Mouse (Mus musculus) lung, embryonic 15.5 days (tissue): Measurements from ENCODE around the gene Trim40. TPM values are rescaled to one million over a fixed set of nuclear protein-coding genes. Genes with fewer than 3 reads are reported as not detected.
"Not testable (repeated sequence)": the region's sequence is repeated elsewhere in the genome, so short reads cannot be mapped to it uniquely, and the experiment has no call there.

Source experiments
- ATAC-seq: fragments of 200-750 bp; cut with Nextera tagmentation; 2 replicates; pipeline ENCODE4 v1.8.0; 2017; ENCODE audit warnings: moderate number of reproducible peaks, borderline replicate concordance; ENCODE audit not compliant: low FRiP score, low TSS enrichment; ENCODE audit errors: extremely low read depth
- H3K27ac ChIP-seq: fragments of 300-500 bp; sonication (generic); 2 replicates; pipeline ENCODE4 v1.5.1; 2015; ENCODE audit warnings: moderate library complexity, mild to moderate bottlenecking, inconsistent platforms
- H3K27me3 ChIP-seq: fragments of 300-500 bp; sonication (generic); 2 replicates; pipeline ENCODE4 v1.6.1; 2015; ENCODE audit warnings: inconsistent platforms
- H3K36me3 ChIP-seq: fragments of 300-500 bp; sonication (generic); 2 replicates; pipeline ENCODE4 v1.6.1; 2015; ENCODE audit warnings: inconsistent platforms
- H3K4me1 ChIP-seq: fragments of 300-500 bp; sonication (generic); 2 replicates; pipeline ENCODE4 v1.6.1; 2015; ENCODE audit warnings: inconsistent platforms
- H3K4me2 ChIP-seq: fragments of 300-500 bp; sonication (generic); 2 replicates; pipeline ENCODE4 v1.6.1; 2015; ENCODE audit warnings: inconsistent platforms, mild to moderate bottlenecking, moderate library complexity
- H3K4me3 ChIP-seq: fragments of 300-500 bp; sonication (generic); 2 replicates; pipeline ENCODE4 v1.5.1; 2015; ENCODE audit warnings: mild to moderate bottlenecking, inconsistent platforms
- H3K9ac ChIP-seq: fragments of 300-500 bp; sonication (generic); 2 replicates; pipeline ENCODE4 v1.6.1; 2015; ENCODE audit warnings: inconsistent platforms
- H3K9me3 ChIP-seq: fragments of 300-500 bp; sonication (generic); 2 replicates; pipeline ENCODE4 v1.6.1; 2016; ENCODE audit warnings: inconsistent platforms
- WGBS: fragments of 180-500 bp; shearing (Covaris S2); methylation state at CpG from one replicate; pipeline ENCODE4 v1.1.7; 2015; 5-methylcytosine and 5-hydroxymethylcytosine counted together
- polyA plus RNA-seq: library from polyadenylated mRNA; unstranded; fragments of >200 nt; fragmentation: Nextera tagmentation; extraction: Ambion mirVana; gene quantifications from 2 replicates; pipeline ENCODE4 v1.2.1, GENCODE M21; 2015

The Trim40 gene
- polyA plus RNA-seq, 1 experiment from 2014 or later: not detected

DNA sequence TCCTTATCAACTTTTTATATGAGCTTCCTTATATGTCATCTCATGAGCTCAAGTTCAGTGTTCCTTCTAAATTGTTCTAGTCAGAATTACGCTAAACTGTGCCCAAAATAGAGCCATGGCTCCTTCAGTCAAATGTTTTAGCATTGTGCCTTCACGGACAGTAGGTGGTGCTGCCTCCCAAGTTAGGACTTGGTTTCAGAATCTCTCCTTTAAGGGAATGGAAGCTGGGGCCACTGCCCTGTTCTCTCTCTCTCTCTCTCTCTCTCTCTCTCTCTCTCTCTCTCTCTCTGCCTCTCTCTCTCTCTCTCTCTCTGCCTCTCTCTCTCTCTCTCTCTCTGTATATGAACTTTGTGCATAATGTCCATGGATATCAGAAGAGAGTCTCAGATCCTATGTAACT, 2.4 kb upstream of the Trim40 start:
- H3K9me3 ChIP-seq: no peaks in the 10 kb centered on the region
- 9% methylated on average over 2 of the region's 2 CpGs for WGBS
- H3K27me3 ChIP-seq: 0 out of 2 replicates have a peak, but pooled peaks cover 4% of the 10 kb centered on the region
- no peak overlapping the region for H3K9ac ChIP-seq
- no peak overlapping the region for H3K4me3 ChIP-seq
- H3K4me1 ChIP-seq: no peaks in the 10 kb centered on the region
- no peak overlapping the region for H3K4me2 ChIP-seq
- no peak overlapping the region for H3K27ac ChIP-seq
- no peaks in the 10 kb centered on the region for H3K36me3 ChIP-seq
- no peak for ATAC-seq

DNA sequence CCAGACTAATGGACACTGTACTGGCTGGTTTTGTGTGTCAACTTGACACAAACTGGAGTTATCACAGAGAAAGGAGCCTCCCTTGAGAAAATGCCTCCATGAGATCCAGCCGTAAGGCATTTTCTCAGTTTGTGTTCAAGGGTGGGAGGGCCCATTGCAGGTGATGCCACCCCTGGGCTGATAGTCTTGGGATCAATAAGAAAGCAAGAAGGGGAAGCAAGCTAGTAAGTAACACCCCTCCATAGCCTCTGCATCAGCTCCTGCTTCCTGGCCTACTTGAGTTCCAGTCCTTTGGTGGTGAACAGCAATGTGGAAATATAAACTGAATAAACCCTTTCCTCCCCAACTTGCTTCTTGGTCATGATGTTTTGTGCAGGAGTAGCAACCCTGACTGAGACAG, 1.6 kb upstream of the Trim40 start:
- not testable (repeated sequence) for H3K36me3 ChIP-seq, H3K9ac ChIP-seq, H3K4me1 ChIP-seq, H3K4me3 ChIP-seq, H3K27ac ChIP-seq, ATAC-seq, H3K4me2 ChIP-seq, H3K9me3 ChIP-seq, H3K27me3 ChIP-seq
- 94% methylated on average over 1 of the region's 1 CpGs for WGBS

DNA sequence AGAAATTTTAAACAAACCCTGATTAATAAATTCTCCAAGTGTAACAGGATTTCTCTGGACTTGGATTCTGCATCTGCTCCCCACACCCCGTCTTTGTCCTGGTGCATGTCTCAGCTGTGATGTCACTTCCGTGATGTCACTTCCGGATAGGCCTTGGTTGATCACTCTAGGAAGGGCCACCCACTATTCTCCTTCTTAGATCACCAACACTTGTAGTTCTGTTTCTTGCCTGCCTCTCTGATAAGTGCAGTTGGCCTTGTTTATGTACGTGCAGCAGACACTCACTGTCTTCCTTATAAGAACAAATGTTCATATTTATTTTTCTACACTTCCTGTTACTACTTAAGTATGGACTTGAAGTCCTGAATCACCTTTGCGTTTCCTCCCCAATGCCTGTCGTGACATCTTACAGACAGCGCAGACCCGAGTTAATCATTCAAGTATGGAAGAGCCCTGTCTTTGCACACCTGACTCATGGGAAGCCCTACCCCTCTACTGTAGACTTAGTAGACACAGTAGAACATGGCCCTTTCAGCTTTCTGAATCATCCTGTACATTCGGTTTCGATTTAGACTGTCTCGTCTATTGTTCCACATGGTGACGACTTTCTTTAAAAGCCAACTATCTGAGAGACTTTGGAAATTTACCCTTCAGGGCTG, 4.7 kb downstream of the Trim40 start:
- 0 out of 2 replicates have a peak, but pooled peaks cover 4% of the 10 kb centered on the region for H3K27me3 ChIP-seq
- no peak overlapping the region for H3K4me2 ChIP-seq
- no peak overlapping the region for H3K27ac ChIP-seq
- 83% methylated on average over 12 of the region's 12 CpGs for WGBS
- H3K9me3 ChIP-seq: no peaks in the 10 kb centered on the region
- H3K4me1 ChIP-seq: no peaks in the 10 kb centered on the region
- H3K36me3 ChIP-seq: no peaks in the 10 kb centered on the region
- no peak overlapping the region for H3K9ac ChIP-seq
- ATAC-seq: no peak
- no peak overlapping the region for H3K4me3 ChIP-seq

DNA sequence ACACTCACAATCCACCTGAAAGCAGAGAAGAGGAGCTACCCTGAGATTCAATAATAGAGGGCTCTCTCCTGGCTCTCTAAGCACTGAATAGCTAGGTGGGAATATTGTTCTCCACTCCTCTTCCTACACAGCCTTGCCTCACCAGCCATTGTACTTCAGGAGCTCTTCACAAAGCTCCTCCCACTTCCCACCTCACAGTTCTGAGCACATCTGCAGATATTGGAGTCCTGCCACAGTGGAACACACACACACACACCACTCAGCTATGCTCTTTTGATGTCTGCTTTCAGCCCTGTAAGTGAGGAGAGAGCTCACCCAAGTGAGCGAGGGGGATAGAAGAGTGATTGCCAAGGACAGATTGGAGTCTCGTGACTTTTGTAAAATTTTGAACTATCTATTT, 6.6 kb downstream of the Trim40 start:
- H3K27ac ChIP-seq: no peak overlapping the region
- no peak overlapping the region for H3K9ac ChIP-seq
- no peak overlapping the region for H3K4me3 ChIP-seq
- H3K4me1 ChIP-seq: no peaks in the 10 kb centered on the region
- no peaks in the 10 kb centered on the region for H3K27me3 ChIP-seq
- WGBS: 34% methylated on average over 2 of the region's 2 CpGs
- H3K4me2 ChIP-seq: no peak overlapping the region
- peak; percentile 39; the same call in 1 of the 2 replicates for ATAC-seq
- no peaks in the 10 kb centered on the region for H3K9me3 ChIP-seq
- H3K36me3 ChIP-seq: no peaks in the 10 kb centered on the region

DNA sequence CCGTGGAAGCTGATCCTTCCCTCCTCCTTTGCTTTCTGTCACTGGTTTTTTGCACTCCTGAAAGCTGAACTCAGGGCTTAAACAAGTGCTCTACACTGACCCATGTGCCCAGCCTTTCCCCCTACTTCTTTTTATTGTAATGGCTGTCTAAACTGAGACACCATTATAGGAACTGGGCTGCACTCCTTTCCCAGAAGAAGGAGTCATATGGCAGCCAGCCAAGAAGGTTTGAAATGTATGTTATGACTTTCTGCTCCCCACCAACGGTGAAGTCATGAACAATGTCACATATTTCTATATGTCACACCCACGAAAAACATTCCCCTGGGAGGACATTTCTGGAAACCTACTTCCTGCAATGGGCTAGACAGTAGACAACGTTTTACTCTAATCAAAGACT, 15.3 kb downstream of the Trim40 start:
- no peak for ATAC-seq
- WGBS: 41% methylated on average over 4 of the region's 4 CpGs

DNA sequence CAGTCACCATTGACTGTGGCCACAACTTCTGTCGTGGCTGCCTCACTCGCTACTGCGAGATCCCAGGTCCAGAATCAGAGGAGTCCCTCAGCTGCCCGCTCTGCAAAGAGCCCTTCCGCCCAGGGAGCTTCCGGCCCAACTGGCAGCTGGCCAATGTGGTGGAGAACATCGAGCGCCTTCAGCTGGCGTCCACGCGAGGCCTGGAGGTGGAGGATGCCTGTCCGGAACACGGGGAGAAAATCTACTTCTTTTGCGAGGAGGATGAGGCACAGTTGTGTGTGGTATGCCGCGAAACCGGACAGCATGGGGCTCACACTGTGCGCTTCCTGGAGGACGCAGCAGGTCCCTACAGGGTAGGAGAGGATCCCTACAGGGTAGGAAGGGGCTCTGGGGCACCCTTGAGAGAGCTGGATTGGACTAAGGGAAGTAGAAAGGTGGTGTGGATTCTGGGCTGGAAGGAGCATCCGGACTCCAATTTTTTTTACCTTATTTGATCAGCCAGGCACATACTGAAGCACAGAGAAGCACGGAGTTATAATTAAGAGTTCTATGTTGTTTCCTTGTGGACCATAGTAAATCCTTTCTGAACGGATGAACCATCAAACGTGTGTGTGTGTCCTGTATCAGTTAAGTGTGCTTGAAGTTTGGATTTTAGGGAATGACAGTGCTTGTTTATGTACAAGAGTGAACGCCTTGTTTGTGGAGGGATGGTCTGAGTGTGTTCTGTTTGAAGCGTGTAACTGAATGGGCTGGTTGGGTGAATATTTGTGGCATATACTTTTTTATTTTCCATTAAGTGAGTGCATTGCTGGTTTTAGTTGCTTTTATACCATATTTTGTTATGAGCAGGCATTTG, 19.7 kb downstream of the Trim40 start:
- no peak overlapping the region for H3K9ac ChIP-seq
- no peaks in the 10 kb centered on the region for H3K9me3 ChIP-seq
- ATAC-seq: peak; percentile 44; the same call in 1 of the 2 replicates
- no peaks in the 10 kb centered on the region for H3K36me3 ChIP-seq
- H3K4me1 ChIP-seq: no peaks in the 10 kb centered on the region; the same call in 1 of the 2 replicates
- H3K4me3 ChIP-seq: 0 out of 2 replicates have a peak overlapping the region, but pooled peaks have one; percentile 7
- H3K4me2 ChIP-seq: no peak overlapping the region
- H3K27me3 ChIP-seq: peaks cover 19% of the 10 kb centered on the region
- 57% methylated on average over 25 of the region's 25 CpGs for WGBS
- no peak overlapping the region for H3K27ac ChIP-seq

More for the DNA sequence above, 15.3 kb downstream of the Trim40 start:
- Histone ChIP-seq H3K36me3 (no peaks in the 10 kb centered on the region), H3K9ac (no peak overlapping the region), H3K27ac (no peak overlapping the region), H3K9me3 (no peaks in the 10 kb centered on the region), H3K4me2 (no peak overlapping the region), H3K4me1 (no peaks in the 10 kb centered on the region; the same call in 1 of the 2 replicates), H3K4me3 (no peak overlapping the region), H3K27me3 (no peaks in the 10 kb centered on the region)

DNA sequence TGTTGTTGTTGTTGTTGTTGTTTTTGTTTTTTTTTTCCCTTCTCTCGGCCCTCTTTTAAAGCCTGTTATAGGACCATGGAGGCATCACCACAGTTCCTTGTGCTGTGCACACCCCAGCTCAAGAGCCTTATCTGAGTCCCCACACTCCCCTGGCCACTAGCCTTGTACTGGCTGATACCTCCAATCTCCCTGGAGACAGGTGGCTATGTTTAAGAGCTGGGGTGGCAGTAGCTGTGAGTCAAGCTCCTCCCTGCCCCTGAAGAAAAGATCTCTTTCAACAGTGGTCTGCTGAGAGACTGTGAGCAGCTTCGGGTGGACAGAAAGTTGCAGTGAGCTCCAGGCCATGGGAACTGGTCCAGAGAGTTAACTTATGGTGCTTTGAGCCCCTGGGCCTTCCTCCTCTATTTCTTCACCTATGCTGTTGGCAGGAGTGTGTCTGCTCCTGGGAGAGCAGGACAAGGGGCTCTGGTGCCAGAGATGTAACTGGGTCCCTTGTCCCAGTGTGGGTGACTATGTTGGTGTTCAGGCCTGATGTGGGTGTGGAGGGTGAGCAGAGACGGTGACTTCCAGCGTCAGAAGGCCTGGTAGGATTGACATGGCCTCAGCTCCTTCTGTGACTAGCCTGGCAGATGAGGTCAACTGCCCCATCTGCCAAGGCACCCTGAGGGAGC, 20.5 kb downstream of the Trim40 start, which contains the start of gene Trim10:
TSS of gene Trim10 (plus strand) at position 291 of the 671 bp plus-strand sequence.
- Histone ChIP-seq H3K4me3 (0 out of 2 replicates have a peak within 1 kb of the TSS, but pooled peaks have one; percentile 7), H3K27ac (no peak within 1 kb of the TSS)
- WGBS: 62% methylated on average over 4 of the region's 4 CpGs

DNA sequence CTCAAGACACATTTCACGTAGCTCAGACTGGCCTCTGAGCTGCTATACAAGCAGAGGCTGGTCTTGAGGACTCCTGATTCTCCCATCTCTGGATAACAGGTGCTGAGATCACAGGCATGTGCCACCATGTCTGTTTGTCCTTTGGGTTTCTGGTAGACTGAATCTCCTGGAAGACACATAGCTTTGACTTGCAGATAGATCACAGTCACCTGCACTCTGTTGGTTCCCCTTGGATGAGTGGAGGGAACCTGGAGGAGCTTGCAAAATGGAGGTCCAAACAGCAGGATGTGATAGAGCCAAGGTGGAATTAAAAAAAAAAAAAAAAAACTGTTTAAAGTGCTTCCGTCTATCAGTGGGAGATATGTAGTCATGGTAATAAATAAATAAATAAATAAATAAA, 21.1 kb downstream of the Trim40 start:
- WGBS: 66% methylated on average over 2 of the region's 2 CpGs

More for the DNA sequence above, 20.5 kb downstream of the Trim40 start, which contains the start of gene Trim10:
- peak; percentile 55; the same call in 1 of the 2 replicates for ATAC-seq
- H3K4me2 ChIP-seq: no peak within 1 kb of the TSS
- peaks cover 26% of the 10 kb centered on the region for H3K27me3 ChIP-seq
- H3K36me3 ChIP-seq: no peaks in the 10 kb centered on the region
- no peaks in the 10 kb centered on the region for H3K9me3 ChIP-seq
- no peak within 1 kb of the TSS for H3K9ac ChIP-seq
- H3K4me1 ChIP-seq: no peaks in the 10 kb centered on the region; the same call in 1 of the 2 replicates

DNA sequence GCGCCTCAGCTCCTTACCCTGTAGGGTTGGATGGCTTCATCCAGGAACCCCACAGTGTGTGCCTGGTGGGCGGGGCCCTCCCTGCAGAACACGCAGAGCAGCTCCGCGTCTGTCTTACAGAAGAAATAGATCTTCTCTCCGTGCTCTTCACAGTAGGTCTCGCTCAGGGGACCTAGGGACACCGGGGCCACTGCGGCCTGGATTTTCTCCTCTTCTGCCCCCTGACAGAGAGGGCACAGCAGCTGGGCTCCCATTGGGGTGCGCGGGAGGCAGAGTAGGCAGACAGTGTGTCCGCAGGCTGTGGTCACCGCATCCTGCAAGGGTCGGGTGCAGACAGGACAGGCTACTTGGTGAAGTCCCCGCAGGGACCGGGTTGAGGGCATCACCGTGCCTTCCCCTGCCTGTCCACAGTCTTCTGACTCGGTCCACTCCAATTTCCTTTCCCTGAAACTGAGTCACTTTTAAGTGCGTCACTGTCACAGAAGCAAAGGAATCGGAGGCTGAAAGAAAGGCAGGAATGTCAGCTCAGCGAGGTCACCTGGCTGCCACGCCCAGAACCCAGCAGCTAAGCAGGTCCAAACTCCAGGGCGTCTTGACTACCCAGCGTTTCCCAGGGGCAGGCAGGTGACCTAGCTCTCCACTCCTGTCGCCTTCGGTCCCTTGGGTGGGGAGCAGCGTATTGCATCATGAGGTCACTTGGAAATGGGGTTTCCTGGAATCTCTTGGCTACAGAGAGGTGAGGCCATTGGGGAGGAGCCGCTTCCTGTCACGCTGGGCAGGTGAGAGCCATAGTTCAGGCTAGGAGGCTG, 23.0 kb downstream of the Trim40 start, which contains the start of gene Trim15:
TSS of gene Trim15 (minus strand) at position 492 of the 809 bp plus-strand sequence.
- H3K9me3 ChIP-seq: no peaks in the 10 kb centered on the region
- peaks cover 26% of the 10 kb centered on the region for H3K27me3 ChIP-seq
- H3K4me2 ChIP-seq: peak within 1 kb of the TSS; percentile 38
- no peaks in the 10 kb centered on the region for H3K36me3 ChIP-seq
- H3K9ac ChIP-seq: no peak within 1 kb of the TSS
- 11% methylated on average over 29 of the region's 29 CpGs for WGBS
- no peaks in the 10 kb centered on the region; the same call in 1 of the 2 replicates for H3K4me1 ChIP-seq
- no peak within 1 kb of the TSS for H3K27ac ChIP-seq
- no peak for ATAC-seq
- 0 out of 2 replicates have a peak within 1 kb of the TSS, but pooled peaks have one; percentile 3 for H3K4me3 ChIP-seq

More for the DNA sequence above, 21.1 kb downstream of the Trim40 start:
- Histone ChIP-seq H3K9ac (no peak overlapping the region), H3K27me3 (peaks cover 26% of the 10 kb centered on the region), H3K36me3 (no peaks in the 10 kb centered on the region), H3K4me1 (no peaks in the 10 kb centered on the region; the same call in 1 of the 2 replicates), H3K4me3 (no peak overlapping the region), H3K27ac (no peak overlapping the region), H3K4me2 (no peak overlapping the region), H3K9me3 (no peaks in the 10 kb centered on the region)
- no peak for ATAC-seq

DNA sequence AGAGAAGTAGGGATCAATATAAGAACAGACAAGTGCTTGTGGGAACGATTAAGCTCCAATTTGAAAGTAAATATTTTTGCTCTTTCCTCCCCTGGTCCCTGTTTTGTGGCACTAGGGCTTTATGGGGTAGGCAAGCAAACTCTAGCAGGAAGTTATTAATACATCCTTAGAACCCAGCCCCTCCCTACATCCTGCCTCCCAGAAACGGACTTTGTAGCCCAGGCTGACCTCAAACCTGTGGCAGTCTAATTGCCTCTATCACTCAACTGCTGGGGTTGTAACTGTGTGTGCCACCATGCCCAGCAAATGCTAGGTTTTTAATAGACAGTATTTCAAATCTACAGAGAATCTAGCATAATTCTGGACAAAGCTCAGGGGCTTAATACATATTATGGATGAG, 28.2 kb downstream of the Trim40 start:
- no peaks in the 10 kb centered on the region for H3K9me3 ChIP-seq
- peaks cover 23% of the 10 kb centered on the region for H3K36me3 ChIP-seq
- H3K27me3 ChIP-seq: peaks cover 19% of the 10 kb centered on the region
- no peaks in the 10 kb centered on the region for H3K4me1 ChIP-seq
- H3K27ac ChIP-seq: no peak overlapping the region
- no peak overlapping the region for H3K4me2 ChIP-seq
- H3K9ac ChIP-seq: no peak overlapping the region
- 40% methylated on average over 2 of the region's 2 CpGs for WGBS
- no peak overlapping the region for H3K4me3 ChIP-seq
- no peak for ATAC-seq

DNA sequence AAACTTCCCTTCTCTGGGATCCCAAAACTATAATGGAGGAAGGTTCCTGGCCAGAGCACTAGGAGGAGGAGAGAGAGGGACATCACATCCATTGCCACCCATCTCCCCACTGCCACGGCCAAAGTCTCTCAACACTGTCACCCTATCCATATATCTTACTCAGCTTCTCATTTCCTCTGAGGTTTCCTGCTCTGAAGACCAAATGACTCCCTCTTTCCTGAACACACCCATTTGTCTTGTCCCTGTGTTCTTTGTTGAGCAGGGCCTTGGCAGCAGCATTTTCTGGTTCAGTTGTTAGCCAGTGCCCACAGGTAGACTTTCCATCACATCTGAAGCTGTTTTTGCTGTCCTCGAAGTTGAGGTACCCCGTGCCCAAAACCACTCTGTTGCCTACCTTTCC, 31.7 kb downstream of the Trim40 start:
- ATAC-seq: no peak
- no peak overlapping the region for H3K4me3 ChIP-seq
- 89% methylated on average over 3 of the region's 3 CpGs for WGBS
- H3K27me3 ChIP-seq: no peaks in the 10 kb centered on the region
- H3K27ac ChIP-seq: no peak overlapping the region
- H3K4me1 ChIP-seq: no peaks in the 10 kb centered on the region
- no peak overlapping the region for H3K9ac ChIP-seq
- no peak overlapping the region for H3K4me2 ChIP-seq
- peaks cover 50% of the 10 kb centered on the region for H3K36me3 ChIP-seq
- H3K9me3 ChIP-seq: no peaks in the 10 kb centered on the region
